Mouse (Mus musculus) embryonic facial prominence, embryonic 14.5 days (tissue): Measurements from ENCODE around the gene Rdh16f2. TPM values are rescaled to one million over a fixed set of nuclear protein-coding genes. Genes with fewer than 3 reads are reported as not detected.
A peak's percentile ranks its signal among the peaks of the same experiment; 100 is the strongest.
"Not testable (repeated sequence)": the region's sequence is repeated elsewhere in the genome, so short reads cannot be mapped to it uniquely, and the experiment has no call there.

Experiments
- ATAC-seq: fragments of 200-750 bp; cut with Nextera tagmentation; 2 replicates; pipeline ENCODE4 v1.8.0; 2017; ENCODE audit warnings: low read depth, moderate number of reproducible peaks, moderate TSS enrichment
- DNase-seq: peaks from one replicate; pipeline ENCODE4 v3.0.0-alpha.2; 2015; ENCODE audit warnings: low spot score
- H3K27ac ChIP-seq: fragments of 300-500 bp; sonication (generic); replicated peaks from 2 replicates; pipeline ENCODE4 v1.5.1; 2014; ENCODE audit warnings: low read depth, mild to moderate bottlenecking, low read length, moderate library complexity
- H3K27me3 ChIP-seq: fragments of 300-500 bp; sonication (generic); replicated peaks from 2 replicates; pipeline ENCODE4 v1.6.1; 2014; ENCODE audit warnings: low read length; ENCODE audit not compliant: control insufficient read depth, insufficient read depth
- H3K36me3 ChIP-seq: fragments of 300-500 bp; sonication (generic); 2 replicates; pipeline ENCODE4 v1.6.1; 2014; ENCODE audit warnings: low read length, mixed read lengths; ENCODE audit not compliant: control insufficient read depth, insufficient read depth
- H3K4me1 ChIP-seq: fragments of 300-500 bp; sonication (generic); 2 replicates; pipeline ENCODE4 v1.6.1; 2014; ENCODE audit warnings: antibody characterized with exemption, low read length; ENCODE audit not compliant: control insufficient read depth, insufficient read depth
- H3K4me2 ChIP-seq: fragments of 300-500 bp; sonication (generic); 2 replicates; pipeline ENCODE4 v1.6.1; 2014; ENCODE audit warnings: low read depth, mild to moderate bottlenecking, low read length, moderate library complexity, mixed read lengths
- H3K4me3 ChIP-seq: fragments of 300-500 bp; sonication (generic); 2 replicates; pipeline ENCODE4 v1.5.1; 2014; ENCODE audit warnings: low read depth, mild to moderate bottlenecking, low read length
- H3K9ac ChIP-seq: fragments of 300-500 bp; sonication (generic); 2 replicates; pipeline ENCODE4 v1.6.1; 2014; ENCODE audit warnings: low read depth, mild to moderate bottlenecking, low read length, moderate library complexity, mixed read lengths
- H3K9me3 ChIP-seq: fragments of 300-500 bp; sonication (generic); 2 replicates; pipeline ENCODE4 v1.6.1; 2016; ENCODE audit warnings: low read length; ENCODE audit not compliant: control insufficient read depth
- WGBS: fragments of 180-500 bp; shearing (Covaris S2); extraction: QIAGEN DNeasy Blood & Tissue Kit; methylation state at CpG from one replicate; pipeline ENCODE4 v1.1.7; 2014; 5-methylcytosine and 5-hydroxymethylcytosine counted together
- polyA plus RNA-seq: library from polyadenylated mRNA; unstranded; fragments of >200 nt; fragmentation: Nextera tagmentation; extraction: Ambion mirVana; gene quantifications from 2 replicates; pipeline ENCODE4 v1.2.1, GENCODE M21; 2014

Rdh16f2 gene
- polyA plus RNA-seq, 1 experiment from 2014 or later = not detected

- not testable (repeated sequence) for DNase-seq, H3K36me3 ChIP-seq, H3K27ac ChIP-seq, ATAC-seq, H3K4me3 ChIP-seq, H3K9ac ChIP-seq, H3K9me3 ChIP-seq, H3K4me1 ChIP-seq, H3K4me2 ChIP-seq, H3K27me3 ChIP-seq
- WGBS = 71% methylated on average over 3 of the region's 3 CpGs
Observed at GRCm38 (mm10) chr10:127917183-127917582, 50.9 kb downstream of the Rdh16f2 start.

DNA sequence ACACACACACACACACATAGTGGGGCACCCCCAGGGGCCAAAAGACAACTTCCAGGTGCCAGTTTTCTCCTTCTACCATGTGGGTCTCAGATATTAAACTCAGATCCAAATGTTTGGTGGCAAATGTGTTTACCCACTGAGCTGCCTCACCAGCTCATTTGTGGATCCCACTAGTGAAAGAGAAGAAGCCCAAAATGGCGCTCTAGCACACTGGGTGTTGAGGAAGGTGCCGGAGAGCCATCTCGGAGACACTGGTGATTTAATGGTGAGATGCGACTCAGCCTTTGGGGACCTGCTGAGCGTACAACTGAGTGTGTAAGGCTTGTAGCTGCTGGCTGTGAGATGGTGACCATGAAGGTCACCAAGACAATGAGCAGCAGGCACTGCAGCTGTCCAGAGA lies 51.4 kb downstream of the Rdh16f2 start:
- Histone ChIP-seq H3K9ac (no peak overlapping the region), H3K27ac (no peak overlapping the region), H3K9me3 (no peaks in the 10 kb centered on the region), H3K27me3 (no peaks in the 10 kb centered on the region), H3K4me1 (no peaks in the 10 kb centered on the region), H3K4me2 (no peak overlapping the region), H3K36me3 (no peaks in the 10 kb centered on the region), H3K4me3 (no peak overlapping the region)
- ATAC-seq = no peak
- no peak for DNase-seq
- WGBS = 92% methylated on average over 5 of the region's 5 CpGs

DNA sequence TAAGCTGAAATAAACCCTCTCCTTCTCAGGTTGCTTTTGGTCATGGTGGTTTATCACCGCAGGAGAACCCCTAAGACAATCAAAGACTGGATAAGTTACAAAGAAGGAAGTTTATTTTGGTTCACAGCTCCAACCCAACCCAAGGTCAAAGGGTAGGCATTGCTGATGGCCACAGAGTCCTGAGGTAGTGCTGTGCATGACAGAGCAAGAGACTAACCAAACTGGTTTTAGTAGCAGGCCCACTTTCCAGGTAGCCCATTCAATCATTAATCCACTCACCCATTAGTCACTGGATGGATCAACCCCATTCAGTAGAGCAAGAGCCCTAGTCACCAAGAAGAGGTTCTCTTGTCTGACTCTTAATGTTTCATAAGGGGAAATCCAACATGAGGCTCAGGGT lies 56.0 kb downstream of the Rdh16f2 start:
- Histone ChIP-seq H3K27ac (no peak overlapping the region), H3K4me3 (no peak overlapping the region), H3K27me3 (no peaks in the 10 kb centered on the region), H3K9me3 (no peaks in the 10 kb centered on the region), H3K4me1 (no peaks in the 10 kb centered on the region), H3K9ac (no peak overlapping the region), H3K4me2 (no peak overlapping the region), H3K36me3 (no peaks in the 10 kb centered on the region)
- ATAC-seq (no peak), DNase-seq (no peak)
- 81% methylated on average over 1 of the region's 1 CpGs for WGBS

DNA sequence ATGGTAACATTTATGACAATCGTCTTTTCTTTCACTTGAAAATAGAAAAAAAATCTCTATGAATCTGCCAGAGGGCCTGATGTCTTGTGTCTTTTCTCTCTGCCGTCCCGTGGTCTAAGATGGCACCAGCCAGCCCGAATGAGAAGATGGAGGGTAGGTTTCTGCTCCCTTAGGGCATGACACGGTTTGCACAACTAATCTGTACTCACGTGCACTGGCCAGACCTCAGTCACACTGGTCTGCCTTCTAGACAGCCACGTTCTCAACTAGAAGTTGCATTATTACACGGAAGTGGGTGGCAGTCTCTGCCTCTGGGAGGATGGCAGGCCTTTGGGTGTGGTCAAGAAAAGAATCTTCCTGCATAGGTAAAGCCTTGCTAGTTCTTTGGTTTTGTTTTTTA lies 56.8 kb downstream of the Rdh16f2 start:
- Histone ChIP-seq H3K4me1 (no peaks in the 10 kb centered on the region), H3K4me2 (no peak overlapping the region), H3K27ac (no peak overlapping the region), H3K27me3 (no peaks in the 10 kb centered on the region), H3K9me3 (no peaks in the 10 kb centered on the region), H3K36me3 (no peaks in the 10 kb centered on the region), H3K4me3 (no peak overlapping the region), H3K9ac (no peak overlapping the region)
- DNase-seq = no peak
- ATAC-seq = no peak
- WGBS = 86% methylated on average over 8 of the region's 8 CpGs

- no peaks in the 10 kb centered on the region for H3K27me3 ChIP-seq
- WGBS = 39% methylated on average over 7 of the region's 7 CpGs
- H3K9ac ChIP-seq = no peak overlapping the region
- no peak overlapping the region for H3K4me2 ChIP-seq
- peak; percentile 86 for ATAC-seq
- no peaks in the 10 kb centered on the region for H3K36me3 ChIP-seq
- H3K27ac ChIP-seq = no peak overlapping the region; the same call in 1 of the 2 replicates
- H3K4me1 ChIP-seq = no peaks in the 10 kb centered on the region
- no peak overlapping the region for H3K4me3 ChIP-seq
- DNase-seq = peak; percentile 86
- no peaks in the 10 kb centered on the region for H3K9me3 ChIP-seq
Observed at GRCm38 (mm10) chr10:127924597-127925378, 58.5 kb downstream of the Rdh16f2 start.

Other genes starting within 250 kb of the Rdh16f2 start
- 137 and 145 TPM in 2 replicates for gene Lrp1, start 245.3 kb upstream of the Rdh16f2 start, polyA plus RNA-seq
- gene Stat6, start 223.5 kb upstream of the Rdh16f2 start, polyA plus RNA-seq = 22.9 and 23.1 TPM in 2 replicates
- 10.5 and 11.2 TPM in 2 replicates for gene Nemp1, start 199.6 kb upstream of the Rdh16f2 start, polyA plus RNA-seq
- 15.2 and 16.1 TPM in 2 replicates for gene Nab2, start 197.9 kb upstream of the Rdh16f2 start, polyA plus RNA-seq
- 0.75 and 1.2 TPM in 2 replicates for gene Myo1a, start 161.3 kb upstream of the Rdh16f2 start, polyA plus RNA-seq
- gene Tac2, start 142.0 kb upstream of the Rdh16f2 start, polyA plus RNA-seq = 0.54 TPM in 1 of 2 replicates, not detected in the other
- 3.1 and 3.7 TPM in 2 replicates for gene Zbtb39, start 126.9 kb upstream of the Rdh16f2 start, polyA plus RNA-seq
- 0.63 and 0.67 TPM in 2 replicates for gene Gpr182, start 114.7 kb upstream of the Rdh16f2 start, polyA plus RNA-seq
- gene Rdh1, start 106.8 kb upstream of the Rdh16f2 start, polyA plus RNA-seq = 0.10 and 0.11 TPM in 2 replicates
- gene Rdh16f1, start 106.7 kb upstream of the Rdh16f2 start, polyA plus RNA-seq = 0.29 TPM in 1 of 2 replicates, not detected in the other
- 0.38 TPM in 1 of 2 replicates, not detected in the other for gene Rdh9, start 90.1 kb upstream of the Rdh16f2 start, polyA plus RNA-seq
- gene Rdh16, start 65.3 kb upstream of the Rdh16f2 start, polyA plus RNA-seq = not detected in 2 replicates
- not detected in 2 replicates for gene Rdh19, start 16.5 kb upstream of the Rdh16f2 start, polyA plus RNA-seq
- gene Rdh7, start 22.3 kb downstream of the Rdh16f2 start, polyA plus RNA-seq = not detected in 2 replicates
- gene Sdr9c7, start 32.0 kb downstream of the Rdh16f2 start, polyA plus RNA-seq = 0.77 and 1.1 TPM in 2 replicates
- 0.75 TPM in 1 of 2 replicates, not detected in the other for gene Hsd17b6, start 141.1 kb downstream of the Rdh16f2 start, polyA plus RNA-seq
- gene Prim1, start 148.7 kb downstream of the Rdh16f2 start, polyA plus RNA-seq = 61.6 and 69.4 TPM in 2 replicates
- 847 and 859 TPM in 2 replicates for gene Naca, start 169.1 kb downstream of the Rdh16f2 start, polyA plus RNA-seq
- gene Ptges3, start 192.5 kb downstream of the Rdh16f2 start, polyA plus RNA-seq = 450 and 475 TPM in 2 replicates
- 2,069 and 2,210 TPM in 2 replicates for gene Atp5b, start 216.8 kb downstream of the Rdh16f2 start, polyA plus RNA-seq
- gene Baz2a, start 225.1 kb downstream of the Rdh16f2 start, polyA plus RNA-seq = 15.7 and 18.8 TPM in 2 replicates